23 mouse cellular contexts compared by ENCODE assay signal in the genomic region with DNA sequence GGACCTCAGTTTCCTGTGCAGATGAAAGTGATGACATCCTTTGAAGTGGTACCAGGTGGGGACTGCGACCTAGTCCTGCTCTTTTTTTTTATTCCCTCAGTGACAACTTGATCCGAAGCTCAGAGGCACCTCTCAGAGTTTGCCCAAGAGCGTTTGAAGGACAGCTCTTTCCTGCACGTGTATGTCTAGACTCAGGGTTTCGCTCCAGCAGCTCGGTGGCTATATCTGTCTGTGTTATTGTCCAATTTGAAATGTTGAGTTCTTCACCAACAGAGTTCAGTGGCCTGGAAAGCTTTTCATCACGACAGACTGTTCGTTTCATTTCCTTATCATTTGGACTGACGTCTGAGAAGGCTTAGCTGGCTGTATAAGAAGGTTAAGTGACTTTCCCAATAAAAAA. TPM values are rescaled to one million over a fixed set of nuclear protein-coding genes. Genes with fewer than 3 reads are reported as not detected.
"Had no signal": no experiment of that assay in that cellular context is flagged by ENCODE, and none has a peak within 500 bp of the region (broad histone marks: within the 10 kb centered on the region; RNA-seq: fewer than 3 reads in every experiment).

No protein-coding gene starts in this region.

- H3K9me3 ChIP-seq: limb, embryonic 12.5 days; liver, embryonic 13.5 days; lung, embryonic 15.5 days; megakaryocyte, embryonic 14.5 days; midbrain, embryonic 15.5 days; neural tube, embryonic 13.5 days; stomach, embryonic 15.5 days had no signal

- H3K4me2 ChIP-seq: limb, embryonic 12.5 days; liver, embryonic 13.5 days; lung, embryonic 15.5 days; midbrain, embryonic 11.5 days; midbrain, embryonic 15.5 days; neural tube, embryonic 13.5 days; stomach, embryonic 15.5 days had no signal

- ATAC-seq: liver, postnatal 0 days; midbrain, embryonic 15.5 days had no signal

- H3K27me3 ChIP-seq: limb, embryonic 12.5 days; lung, embryonic 15.5 days; midbrain, embryonic 15.5 days; neural tube, embryonic 13.5 days; stomach, embryonic 15.5 days had no signal

- H3K27ac ChIP-seq: layer of hippocampus, adult 2 months; limb, embryonic 12.5 days; liver, embryonic 13.5 days; lung, embryonic 15.5 days; macrophage; midbrain, embryonic 15.5 days; neural tube, embryonic 13.5 days; stomach, embryonic 15.5 days had no signal

- H3K4me1 ChIP-seq: liver, embryonic 13.5 days; lung, embryonic 15.5 days; megakaryocyte, embryonic 14.5 days; stomach, embryonic 15.5 days had no signal

- H3K9ac ChIP-seq: limb, embryonic 12.5 days; liver, embryonic 13.5 days; liver, postnatal 0 days; lung, embryonic 15.5 days; midbrain, embryonic 15.5 days; neural tube, embryonic 13.5 days; stomach, embryonic 15.5 days had no signal

- H3K36me3 ChIP-seq: limb, embryonic 12.5 days; liver, embryonic 13.5 days; lung, embryonic 15.5 days; midbrain, embryonic 15.5 days; neural tube, embryonic 13.5 days; stomach, embryonic 15.5 days had no signal

- DNase-seq: kidney, postnatal 10 days; kidney, postnatal 4 days; liver; liver, embryonic 13.5 days; liver, postnatal 0 days; lung, postnatal 14 days; retina, postnatal 1 day; right cerebral cortex, postnatal 4 days; thymus, adult 2 months; thymus, postnatal 25 days had no signal

- H3K4me3 ChIP-seq: layer of hippocampus, adult 2 months; limb, embryonic 12.5 days; liver, embryonic 13.5 days; lung, embryonic 15.5 days; megakaryocyte, embryonic 14.5 days; midbrain, embryonic 15.5 days; neural tube, embryonic 13.5 days; stomach, embryonic 15.5 days had no signal

RNA-seq across cellular contexts. Expression of a gene that starts 15.4 kb away (rescaled TPM):
- total RNA-seq: layer of hippocampus, adult 2 months; layer of hippocampus, postnatal 10 days had no signal
- polyA plus RNA-seq: macrophage; spleen, adult 2 months; urinary bladder, adult 2 months had no signal

RNA-seq across cellular contexts. Expression of a gene that starts 18.2 kb away (rescaled TPM):
- total RNA-seq: layer of hippocampus, adult 2 months; layer of hippocampus, postnatal 10 days; left cerebral cortex, postnatal 36 days had no signal
- polyA plus RNA-seq: macrophage; midbrain, embryonic 11.5 days; midbrain, embryonic 15.5 days; neural tube, embryonic 13.5 days had no signal
